Mouse (Mus musculus) frontal cortex, postnatal 14 days (tissue): ENCODE results near the gene Fkbp9.
"Not testable (repeated sequence)": the region's sequence is repeated elsewhere in the genome, so short reads cannot be mapped to it uniquely, and the experiment has no call there.

Experiments
- DNase-seq, 2 experiments: peaks; one replicate each; pipeline ENCODE4 v3.0.0; 2022; ENCODE audit warnings: low spot score in 2 of 2

Gene Fkbp9

GRCm38 (mm10) chr6:56837621-56838020 is 5.8 kb downstream of the Fkbp9 start:
- no peak for DNase-seq

DNA sequence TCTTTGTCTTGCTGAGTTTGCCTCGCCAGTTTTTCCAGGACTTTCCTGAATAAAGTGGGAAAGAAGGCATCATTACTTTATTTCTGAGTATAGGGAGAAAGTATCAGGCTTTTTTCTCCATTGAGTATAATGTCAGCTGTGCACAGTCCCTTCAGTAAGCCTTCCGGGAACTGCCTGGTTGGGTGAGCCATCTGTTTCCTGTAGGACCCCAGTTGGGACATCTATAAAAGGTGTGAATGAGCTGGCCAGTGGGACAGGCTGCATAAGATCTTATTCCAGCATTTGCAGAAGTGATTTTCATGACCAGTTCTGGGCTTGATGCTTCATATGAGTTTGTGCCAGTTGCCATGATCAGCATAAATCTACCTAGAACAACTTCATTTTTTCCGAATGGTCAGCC is 11.4 kb downstream of the Fkbp9 start:
- DNase-seq = no peak

DNA sequence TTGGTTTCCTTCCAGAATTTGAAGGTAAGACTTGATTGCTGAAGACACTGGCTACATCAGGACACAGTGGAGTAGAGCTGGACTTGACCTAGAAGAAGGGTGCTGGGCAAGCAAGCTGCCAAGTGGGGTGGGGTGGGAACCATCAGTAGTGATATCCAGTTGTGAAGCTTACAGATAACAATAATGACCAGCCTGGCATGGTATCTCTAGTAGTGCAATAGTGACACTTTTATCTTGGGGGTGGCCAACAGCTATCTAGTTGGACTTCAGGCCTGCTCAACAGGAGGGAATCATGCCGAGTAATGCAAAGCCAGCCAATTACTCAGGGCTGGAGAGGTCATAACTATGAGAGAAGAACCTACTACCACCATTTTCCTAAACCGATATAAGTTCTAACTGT is 12.5 kb downstream of the Fkbp9 start:
- no peak for DNase-seq

DNA sequence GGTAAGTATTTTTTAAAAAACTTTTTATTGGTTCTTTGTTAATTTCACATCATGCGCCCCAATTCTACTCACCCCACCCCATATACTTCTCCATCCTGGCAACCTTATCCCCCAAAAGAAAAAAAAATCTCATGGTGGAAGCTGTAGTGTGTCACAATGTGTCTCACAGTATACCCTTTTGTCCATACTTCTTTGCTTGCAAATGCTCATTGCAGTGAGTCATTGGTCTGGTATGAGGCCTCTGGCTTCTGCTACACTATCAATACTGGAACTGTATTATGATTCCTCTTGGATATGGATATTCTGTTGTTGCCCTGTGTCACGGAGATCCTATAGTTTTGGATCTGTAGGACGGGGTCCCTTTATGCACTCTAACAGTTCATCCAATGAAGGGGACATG is 17.1 kb downstream of the Fkbp9 start:
- DNase-seq = no peak

- no peak for DNase-seq
Measured at GRCm38 (mm10) chr6:56850315-56850714, 18.5 kb downstream of the Fkbp9 start.

DNA sequence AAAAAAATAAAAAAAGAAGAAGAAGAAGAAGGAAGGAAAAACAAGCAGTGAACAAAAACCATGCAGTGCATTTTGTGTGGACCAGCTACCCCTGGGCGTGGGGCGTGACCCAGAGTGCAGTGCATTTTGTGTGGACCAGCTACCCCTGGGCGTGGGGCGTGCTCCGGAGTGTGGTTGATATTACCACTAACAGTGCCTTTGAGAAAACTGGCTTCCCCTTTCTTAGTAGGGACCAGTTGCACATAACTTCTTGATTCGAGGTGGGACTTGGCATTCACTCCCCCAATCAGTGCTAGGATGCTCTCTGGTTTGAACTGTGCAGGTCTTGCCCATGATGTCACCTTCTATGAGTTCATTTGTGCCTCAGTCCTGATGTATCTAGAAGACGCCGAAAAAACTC is 22.9 kb downstream of the Fkbp9 start:
- no peak for DNase-seq

DNA sequence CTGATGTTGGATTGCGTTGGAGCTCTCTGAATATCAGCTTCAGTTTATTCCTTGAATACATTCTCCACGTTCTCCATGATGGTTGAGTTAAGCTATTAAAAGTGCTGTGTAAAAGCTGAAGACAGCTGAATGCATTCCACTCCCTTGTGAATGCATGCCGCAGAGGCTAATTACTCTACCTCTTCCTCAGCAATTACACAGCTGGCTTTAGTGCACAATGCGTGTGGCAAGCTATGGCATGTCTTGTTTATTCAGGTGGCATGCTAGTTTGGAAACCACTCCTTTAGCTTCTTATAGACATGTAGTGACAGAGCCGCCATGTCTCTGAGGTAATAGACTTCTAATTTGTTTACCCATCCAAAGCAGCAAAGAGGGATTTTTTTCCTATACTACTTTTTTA is 24.9 kb downstream of the Fkbp9 start:
- DNase-seq = no peak

GRCm38 (mm10) chr6:56860205-56860848 is 28.5 kb downstream of the Fkbp9 start:
- DNase-seq = no peak

DNA sequence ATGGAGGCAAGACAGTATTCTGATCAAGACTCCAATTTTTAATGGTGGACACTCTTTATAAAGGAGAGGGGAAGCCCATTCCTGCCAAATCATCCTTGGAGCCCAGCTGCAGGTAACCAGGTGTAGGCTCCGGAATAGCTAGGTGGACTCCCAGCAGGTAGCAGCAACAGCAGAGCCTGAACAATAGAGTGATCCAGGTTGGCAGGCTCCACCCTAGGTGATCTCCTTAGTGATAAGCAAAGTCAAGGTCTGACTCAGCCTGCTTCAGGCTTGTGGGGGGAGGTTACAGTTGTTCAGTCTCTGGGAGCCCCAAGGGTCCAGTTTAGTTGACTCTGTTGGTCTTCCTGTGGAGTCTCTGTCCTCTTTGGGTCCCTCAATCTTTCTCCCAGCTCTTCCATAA is 35.0 kb downstream of the Fkbp9 start:
- DNase-seq = not testable (repeated sequence)

GRCm38 (mm10) chr6:56868565-56868964 is 36.7 kb downstream of the Fkbp9 start:
- no peak for DNase-seq

DNA sequence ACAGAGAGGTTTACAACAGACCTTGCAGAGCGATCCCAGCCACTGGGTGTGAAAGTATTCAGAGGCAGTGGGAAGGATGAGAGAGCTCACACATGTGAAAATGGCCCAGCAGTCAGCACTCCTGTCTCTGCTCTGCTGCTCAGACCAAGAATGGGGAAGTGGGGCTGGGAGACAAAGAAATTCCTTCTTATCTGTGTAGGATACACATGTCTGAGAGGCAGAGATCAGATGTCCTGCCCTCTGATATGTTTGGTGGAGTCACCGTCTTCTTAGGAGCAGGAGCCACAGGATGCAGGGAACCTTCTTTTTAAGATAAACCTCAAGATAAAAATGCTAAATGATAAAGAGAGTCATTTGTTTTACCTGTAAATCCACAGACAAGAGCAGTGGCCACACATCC is 38.2 kb downstream of the Fkbp9 start:
- no peak for DNase-seq

GRCm38 (mm10) chr6:56876870-56877269 is 45.0 kb downstream of the Fkbp9 start:
- no peak for DNase-seq

DNA sequence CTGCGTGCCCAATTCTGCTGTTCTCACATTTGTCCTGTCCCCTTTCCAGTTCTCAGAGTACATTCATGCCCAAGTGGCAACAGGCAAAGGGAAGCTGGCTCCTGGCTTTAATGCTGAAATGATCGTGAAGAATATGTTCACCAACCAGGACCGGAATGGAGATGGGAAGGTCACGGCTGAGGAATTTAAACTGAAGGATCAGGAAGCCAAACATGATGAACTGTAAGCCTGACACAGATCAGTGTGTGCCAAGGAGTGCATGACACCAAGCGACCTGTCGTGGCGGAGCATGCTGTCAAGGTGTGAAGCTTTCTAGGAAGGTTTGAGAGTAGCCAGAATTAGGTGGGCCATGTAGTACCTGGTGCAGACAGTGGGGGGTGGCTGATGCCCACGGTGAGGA is 46.1 kb downstream of the Fkbp9 start:
- no peak for DNase-seq

DNA sequence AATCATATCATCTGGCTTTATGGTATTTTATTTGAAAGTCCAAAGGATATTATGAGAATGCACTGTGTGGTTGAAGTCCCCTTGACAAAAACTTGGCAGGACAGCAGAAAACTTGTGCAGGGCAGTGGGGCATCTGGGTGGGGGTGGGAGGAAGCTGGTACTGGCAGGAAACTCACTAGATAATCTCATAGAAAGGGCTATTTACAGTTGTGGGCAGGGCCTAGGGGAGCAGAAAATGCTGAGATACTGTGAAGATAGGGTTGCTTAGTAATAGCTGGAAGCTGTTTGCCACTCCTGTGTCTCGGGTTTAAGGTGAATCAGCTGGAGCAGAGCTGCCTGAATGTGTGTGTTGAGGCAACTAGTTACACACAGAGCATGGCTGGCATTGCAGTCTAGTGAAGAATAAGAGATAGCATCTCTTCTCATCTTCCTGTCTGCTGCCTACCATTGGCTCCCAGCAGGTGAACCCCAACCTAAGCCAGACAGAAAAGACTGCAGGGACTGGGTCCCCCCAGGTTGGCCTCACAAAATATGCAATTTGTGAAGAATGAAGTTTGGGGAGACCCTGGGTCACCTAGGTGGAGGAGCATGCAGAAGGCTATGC is 47.6 kb downstream of the Fkbp9 start:
- no peak for DNase-seq

DNA sequence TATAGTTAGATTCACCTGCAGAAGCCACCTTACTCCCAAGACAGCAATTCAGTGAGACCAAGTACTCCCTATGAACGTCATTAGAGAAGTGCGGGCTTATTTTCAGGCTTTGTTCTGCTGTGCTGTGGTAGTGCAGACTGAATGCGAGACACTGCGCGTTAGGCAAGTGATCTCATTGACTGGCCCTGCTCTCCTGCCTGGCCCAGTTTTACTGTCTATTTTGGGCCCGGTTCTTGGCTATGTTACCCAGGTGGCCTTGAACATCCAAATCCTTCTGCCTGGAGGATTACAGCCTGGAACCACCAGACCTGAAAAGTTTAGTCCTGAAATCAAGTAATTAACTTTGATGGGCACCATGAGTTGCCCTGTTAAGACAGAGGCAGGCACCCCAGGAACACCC is 56.7 kb downstream of the Fkbp9 start:
- no peak for DNase-seq

- DNase-seq = no peak
Measured at GRCm38 (mm10) chr6:56890762-56891161, 58.9 kb downstream of the Fkbp9 start.

GRCm38 (mm10) chr6:56899601-56900000 is 67.7 kb downstream of the Fkbp9 start:
- no peak for DNase-seq

- DNase-seq = no peak
Measured at GRCm38 (mm10) chr6:56901336-56901735, 69.5 kb downstream of the Fkbp9 start.

DNA sequence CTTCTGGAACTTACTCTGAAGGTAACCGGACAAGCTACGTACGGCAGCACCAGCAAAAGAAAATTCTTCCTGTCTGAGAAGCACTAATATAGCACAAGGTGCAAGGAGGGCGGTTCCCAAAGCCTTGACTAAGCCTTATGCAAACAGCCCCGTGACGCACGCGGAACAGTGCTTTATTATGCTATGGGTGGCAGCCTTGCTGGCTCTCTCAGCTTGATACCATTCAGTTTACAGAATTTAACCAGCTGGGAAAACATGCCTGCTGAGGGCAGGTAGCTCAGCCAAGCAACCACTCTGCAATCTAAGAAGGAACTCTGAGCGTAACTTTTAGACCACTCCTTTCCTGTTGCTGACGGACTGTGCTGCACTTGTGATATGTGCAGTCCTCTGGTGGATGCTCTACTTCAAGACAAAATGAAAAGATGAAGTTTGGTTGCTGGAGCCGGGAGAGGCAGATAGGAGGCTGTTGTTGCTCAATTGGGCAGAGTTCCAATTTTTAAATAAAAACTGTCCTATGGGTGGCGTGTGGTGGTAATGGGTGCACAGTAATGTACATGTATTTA is 70.0 kb downstream of the Fkbp9 start:
- no peak for DNase-seq

DNA sequence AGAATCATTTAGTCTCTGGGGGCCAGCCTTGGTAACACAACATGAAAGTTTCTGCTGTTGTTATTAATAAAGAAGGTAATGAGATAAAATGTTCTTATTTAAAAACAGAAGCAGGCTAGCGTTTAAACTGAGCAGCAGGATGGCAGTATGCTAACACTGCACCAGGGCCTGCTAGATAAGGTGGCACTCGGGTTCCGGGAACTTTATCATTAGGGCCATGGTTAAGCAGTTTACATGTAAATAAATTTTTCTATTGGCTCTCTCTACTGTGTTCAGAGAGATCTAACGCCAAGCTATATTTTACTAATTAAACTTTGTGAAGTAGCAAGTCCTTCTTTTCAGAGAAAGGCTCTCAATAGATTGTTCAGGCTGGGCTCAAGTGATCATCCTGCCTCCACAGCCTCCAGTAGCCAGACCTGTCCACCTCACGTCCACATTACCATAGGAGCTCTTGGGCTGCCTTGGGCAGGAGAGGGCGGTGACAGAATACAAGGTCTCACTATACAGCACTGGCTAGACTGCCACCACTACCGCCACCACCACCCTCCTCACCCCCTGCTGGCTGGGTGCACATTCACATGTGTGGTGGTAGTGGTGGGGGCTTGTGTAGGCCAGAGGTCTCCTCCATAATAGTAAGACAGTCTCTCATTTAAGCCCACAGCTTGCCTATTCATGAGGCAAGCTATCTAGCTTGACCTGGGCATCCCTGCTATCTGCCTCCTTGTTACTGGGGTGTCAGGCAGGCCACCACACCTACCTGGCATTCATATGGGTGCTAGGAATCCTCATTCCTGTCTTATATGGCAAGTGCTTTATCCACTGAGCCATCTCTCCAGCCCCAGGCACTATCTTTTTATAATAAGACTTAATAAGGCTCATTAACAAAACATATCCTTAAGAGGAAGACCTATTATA is 71.0 kb downstream of the Fkbp9 start:
- no peak for DNase-seq

- no peak for DNase-seq
Measured at GRCm38 (mm10) chr6:56903831-56904230, 72.0 kb downstream of the Fkbp9 start.

DNA sequence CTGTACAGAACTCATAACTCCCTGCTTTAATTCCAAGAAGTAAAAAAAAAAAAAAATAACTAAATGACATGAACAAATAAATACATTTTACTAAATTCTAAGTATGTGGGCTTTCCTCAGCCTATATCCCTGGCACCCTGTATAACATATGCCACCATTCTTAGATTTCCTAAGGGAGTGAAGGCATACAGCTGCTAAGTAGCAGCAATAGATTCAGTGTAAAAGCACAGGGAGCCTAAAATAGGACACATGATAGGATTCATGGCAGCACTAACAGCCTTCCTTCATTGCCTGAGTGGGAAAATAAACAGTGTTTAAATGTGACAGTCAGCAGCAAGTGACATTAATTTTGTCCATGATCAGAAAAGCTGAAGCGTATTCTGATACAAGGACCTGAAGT is 72.5 kb downstream of the Fkbp9 start:
- DNase-seq = no peak

DNA sequence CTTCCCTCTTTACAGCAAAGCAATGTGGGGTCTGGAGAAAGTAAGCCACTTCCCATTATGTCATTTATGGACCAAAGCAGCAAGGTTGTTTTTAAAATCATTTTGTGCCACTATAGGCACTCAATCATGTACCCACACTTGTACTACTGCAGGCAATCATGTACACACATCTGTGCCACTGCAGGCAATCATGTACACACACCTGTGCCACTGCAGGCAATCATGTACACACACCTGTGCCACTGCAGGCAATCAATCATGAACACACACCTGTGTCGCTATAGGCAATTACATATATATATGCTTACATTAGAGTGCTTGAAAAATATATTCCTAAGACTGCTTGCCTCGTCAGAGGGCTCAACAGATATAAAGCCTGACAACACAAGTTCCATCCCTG is 73.1 kb downstream of the Fkbp9 start:
- no peak for DNase-seq
